Mouse (Mus musculus) telencephalon, adult 2 months (tissue): Measurements from ENCODE around the gene Slc4a8.
A peak's percentile ranks its signal among the peaks of the same experiment; 100 is the strongest.
"Not testable (repeated sequence)": the region's sequence is repeated elsewhere in the genome, so short reads cannot be mapped to it uniquely, and the experiment has no call there.

ENCODE experiments used
- DNase-seq: peaks from one replicate; pipeline ENCODE4 v3.0.0-alpha.2; 2011; ENCODE audit warnings: low read depth, low spot score

Slc4a8 gene

DNA sequence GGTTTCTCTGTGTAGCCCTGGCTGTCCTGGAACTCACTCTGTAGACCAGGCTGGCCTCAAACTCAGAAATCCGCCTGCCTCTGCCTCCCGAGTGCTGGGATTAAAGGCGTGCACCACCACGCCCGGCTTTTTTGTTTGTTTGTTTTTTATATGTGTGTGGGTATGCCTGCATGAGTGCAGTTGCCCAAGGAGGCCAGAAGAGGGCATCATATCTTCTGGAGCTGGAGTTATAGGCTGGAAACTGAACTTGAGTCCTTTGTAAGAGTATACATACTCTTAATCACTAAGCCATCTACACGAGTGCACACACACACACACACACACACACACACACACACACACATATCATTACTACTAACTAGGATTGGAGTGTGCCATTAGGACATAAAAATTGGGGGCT lies 12.3 kb downstream of the Slc4a8 start:
- DNase-seq: not testable (repeated sequence)

DNA sequence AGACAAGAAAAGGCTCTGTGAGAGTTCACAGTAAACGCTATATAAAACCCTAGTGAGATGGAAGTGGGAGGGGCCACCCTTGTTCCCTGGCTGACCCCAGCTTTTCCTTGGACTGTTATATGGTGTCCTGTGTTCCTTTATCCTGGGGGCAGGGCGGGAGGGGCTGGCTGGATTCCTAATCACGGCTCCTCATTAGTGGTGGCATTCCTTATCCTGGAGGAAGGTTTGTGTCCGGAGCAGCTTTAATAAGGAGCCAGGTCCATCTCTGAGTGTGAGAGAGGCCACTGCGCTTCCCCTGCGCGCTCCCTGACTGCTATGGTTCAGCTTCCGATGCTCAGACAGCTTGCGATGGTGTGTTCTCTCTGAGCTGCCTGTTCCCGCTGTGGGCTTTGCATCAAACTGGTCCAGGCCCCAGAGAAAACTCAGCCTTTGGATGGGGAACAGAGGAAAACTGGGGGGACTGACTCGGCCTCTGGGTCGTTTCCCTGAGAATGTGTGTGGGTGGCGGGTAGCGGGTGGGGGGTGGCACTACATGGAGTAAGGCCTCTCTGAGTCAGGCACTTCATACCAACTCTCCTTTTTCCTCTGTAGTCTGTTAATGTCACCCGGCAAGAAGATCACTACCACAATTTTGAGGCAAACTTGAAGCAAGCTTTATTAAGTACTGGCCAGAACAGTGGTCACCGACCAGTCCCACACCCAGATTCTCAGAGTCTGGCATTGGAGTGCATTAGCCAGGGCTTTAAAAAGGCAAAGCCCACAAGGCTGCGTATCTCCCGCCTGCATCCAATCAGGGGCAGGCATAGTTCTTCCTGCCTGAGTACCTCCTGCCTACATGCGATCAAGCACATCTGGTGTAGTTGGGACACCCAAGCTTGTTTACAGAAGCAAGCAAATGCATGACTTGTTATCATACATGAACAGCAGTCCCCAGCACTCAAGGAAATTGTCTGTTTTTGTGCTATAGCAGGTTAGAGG lies 13.9 kb downstream of the Slc4a8 start:
- DNase-seq: no peak

DNA sequence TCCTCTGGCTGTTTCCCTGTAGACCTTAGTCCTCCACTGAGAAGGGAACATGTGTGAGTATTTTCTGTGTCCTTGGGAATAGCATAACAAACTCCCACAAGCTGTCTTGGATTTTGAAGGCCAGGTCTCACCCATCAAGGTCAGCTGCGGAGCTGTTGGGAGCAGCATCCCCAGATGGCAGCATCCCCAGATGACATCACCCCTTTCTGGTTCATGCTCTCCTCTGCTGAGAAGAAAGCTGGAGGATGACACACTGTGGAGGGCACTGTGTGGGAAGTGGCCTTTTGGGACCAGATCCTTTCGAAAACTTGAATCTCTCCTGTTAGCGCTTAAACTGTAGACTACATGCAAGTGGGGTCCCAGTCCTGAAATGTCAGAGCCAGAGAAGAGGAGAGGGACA lies 14.9 kb downstream of the Slc4a8 start:
- no peak for DNase-seq

DNA sequence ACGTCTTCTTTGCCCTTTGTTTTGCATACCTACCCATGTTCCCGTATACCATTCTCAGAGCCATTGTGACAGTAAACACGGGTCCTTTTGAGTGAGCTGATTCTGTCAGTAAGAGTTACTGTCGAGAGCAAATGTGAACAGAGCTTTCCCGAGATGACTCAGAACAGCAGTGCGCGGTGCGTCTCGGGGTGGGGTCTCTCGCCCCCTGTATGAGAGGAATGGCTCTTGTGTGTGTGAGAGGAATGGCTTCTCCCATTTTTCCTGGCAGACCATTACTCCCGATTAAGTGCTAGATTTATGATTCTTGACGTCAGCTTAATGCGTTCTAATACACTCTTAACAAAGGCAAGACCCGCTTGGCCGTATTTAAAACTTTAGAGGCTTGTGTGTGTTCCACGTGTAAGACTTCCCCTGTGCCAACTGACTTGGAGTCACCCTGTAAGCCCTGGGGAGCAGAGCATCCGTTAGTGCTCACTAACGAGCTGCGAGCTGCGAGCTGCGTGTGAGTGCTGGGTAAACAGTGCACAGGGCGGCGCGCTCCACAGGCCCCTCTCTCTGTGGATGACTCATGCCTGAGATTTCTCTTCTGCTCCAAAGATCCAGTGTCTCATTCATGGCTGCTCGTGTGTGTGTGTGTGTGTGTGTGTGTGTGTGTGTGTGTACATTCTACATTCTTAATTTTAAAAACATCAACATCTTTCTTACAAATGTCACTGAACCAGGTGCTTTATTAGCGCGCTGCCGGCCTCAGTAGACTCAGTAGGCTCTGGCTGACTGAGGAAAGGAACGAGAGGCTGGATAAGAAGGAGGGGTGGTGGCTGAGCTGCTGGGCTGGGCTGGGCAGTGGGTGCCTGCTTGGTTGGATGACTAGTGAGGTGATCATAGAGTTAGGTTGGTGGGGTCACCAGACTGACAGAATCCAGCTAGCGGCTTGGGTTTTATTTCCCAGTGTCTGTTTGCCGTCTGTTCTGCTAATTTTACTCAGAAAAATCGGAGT lies 15.8 kb downstream of the Slc4a8 start:
- DNase-seq: no peak

DNA sequence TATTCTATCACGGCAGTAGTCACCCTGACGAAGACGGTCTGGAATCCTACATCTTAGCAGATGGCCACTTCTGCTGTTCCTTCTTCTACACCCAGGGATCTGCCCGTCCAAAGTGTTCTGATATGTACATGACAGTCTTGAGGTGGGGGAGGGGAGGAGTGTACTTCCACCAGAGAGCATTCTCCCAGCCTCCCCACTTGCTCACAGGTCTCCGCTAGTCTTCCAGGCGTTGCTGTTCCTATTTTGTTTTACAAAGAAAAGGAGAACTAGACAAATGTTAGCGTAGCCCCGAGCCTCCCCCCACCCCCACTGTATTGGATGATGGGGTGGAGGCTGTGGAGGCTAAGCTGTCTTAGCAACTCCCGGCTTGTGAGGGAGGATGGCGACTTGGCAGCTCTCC lies 18.3 kb downstream of the Slc4a8 start:
- DNase-seq: no peak

DNA sequence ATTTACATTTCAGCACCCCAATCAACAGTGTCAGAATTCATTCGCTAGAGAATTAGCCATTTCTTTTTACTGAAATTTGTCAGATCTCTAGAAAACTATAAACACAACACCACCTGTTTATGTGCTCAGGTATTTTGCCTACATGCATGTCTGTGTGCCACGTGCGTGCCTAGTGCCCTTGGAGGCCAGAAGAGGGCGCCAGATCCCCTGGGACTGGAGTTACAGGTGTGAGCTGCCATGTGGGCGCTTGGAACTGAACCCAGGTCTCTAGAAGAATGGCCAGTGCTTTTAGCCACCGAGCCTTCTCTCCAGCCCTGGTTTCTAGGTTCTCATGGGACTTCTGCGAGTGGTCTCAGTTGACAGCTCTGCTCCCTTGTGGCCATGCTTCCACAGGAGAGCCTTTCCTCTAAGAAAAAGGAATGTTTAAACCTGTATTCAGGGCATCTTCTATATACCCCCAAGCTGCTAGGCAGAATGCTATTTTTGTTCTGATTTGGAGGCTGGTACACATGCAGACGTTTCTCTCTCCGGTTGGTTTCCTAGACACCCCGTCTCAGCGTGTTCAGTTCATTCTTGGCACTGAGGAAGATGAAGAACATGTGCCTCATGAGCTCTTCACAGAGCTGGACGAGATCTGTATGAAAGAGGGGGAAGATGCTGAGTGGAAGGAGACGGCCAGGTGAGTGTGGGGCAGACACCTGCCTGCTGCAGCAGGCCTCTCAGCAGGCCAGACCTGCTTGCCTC lies 21.9 kb downstream of the Slc4a8 start:
- DNase-seq: no peak

DNA sequence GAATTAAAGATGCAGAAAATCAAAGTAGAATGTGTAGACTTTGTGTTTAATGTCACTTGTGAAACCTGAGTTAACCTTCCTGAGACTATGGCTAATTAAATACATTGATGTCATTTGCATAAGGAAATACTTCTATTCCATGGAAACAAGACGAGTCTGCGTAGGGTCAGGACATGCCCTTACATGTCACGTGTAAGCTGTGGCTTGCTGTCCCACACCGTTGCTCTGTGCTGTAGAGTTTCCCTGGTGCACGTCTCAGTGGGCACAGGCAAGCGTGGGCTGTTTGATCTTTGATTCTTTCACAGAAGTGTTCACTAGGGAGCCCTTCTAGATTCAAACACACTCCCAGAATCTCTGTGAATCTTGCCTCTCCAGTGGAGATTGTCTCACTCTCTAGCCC lies 28.7 kb downstream of the Slc4a8 start:
- no peak for DNase-seq

DNA sequence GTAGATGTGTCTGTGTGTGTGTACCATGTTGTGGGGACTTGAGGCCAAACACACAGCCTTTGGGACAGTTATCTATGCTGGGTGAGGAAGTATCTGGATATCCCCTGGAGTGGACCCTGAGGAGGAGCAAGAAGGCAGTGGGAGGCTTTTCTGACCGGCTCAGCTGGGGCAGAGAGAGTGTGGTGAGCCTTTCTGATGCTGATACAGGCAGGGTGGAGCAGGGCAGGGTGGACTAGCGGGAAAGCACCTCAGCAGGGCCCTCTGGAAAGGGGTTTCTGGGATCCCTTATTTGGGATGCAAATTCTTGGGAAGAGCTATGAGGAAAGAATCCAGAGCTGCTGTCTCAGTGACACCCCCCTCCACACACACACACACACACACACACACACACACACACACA lies 30.8 kb downstream of the Slc4a8 start:
- DNase-seq: no peak

DNA sequence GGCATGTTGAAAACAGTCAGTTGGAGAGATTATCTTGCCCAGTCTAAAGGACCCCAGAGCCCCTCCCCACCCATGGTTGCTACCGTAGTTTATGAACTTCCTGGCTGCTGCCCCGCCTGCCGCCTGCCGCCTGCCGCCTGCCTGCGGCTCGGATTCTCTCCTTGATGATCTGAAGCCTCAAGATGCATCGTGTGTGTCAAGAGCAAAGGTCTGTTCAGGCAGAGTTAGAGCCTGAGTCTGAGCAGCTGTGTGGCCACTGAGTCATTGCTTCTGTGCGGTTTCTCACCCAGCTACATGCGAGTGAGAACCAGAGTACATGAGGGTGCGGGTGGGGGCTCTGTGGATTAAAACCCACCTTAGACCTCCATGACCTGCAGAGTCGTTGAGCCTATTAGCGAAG lies 39.4 kb downstream of the Slc4a8 start:
- no peak for DNase-seq

DNA sequence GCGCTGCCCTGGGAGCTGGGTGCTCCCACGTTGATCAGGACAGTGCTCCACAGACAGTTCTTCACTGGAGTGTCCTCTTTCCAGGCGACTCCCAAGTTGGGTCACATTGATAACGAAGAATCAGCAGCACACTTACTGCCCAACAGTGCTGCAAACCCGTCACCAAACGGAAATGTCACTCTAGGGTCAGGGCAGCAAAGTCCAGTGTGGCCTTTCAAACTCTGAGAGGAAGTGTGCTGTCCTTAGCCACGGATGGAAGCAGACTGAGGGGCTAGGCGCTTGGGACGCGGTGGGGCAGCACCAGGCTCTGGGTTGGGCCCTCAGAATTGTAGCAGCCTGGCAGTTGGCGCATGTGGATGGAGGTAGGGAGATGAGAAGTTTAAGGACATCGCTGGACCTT lies 46.5 kb downstream of the Slc4a8 start:
- DNase-seq: no peak

DNA sequence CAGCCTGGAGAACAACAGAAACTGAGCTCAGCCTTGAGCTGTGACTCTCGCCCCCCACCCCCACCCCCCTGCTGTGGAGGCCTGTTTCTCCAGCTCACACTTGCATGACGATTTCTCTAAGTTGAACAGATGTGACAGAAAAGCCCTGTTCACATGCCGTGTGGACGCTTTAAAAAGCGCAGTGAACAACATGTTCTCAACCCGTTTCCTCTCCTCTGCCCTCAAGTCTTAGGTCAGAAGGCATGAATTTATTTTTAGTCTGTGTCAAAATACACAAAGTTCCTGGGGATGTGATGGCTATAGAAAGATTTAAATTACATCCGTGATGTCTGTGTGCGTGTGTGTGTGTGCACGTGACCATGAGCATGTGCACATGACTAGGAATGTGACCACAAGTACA lies 46.9 kb downstream of the Slc4a8 start:
- no peak for DNase-seq

DNA sequence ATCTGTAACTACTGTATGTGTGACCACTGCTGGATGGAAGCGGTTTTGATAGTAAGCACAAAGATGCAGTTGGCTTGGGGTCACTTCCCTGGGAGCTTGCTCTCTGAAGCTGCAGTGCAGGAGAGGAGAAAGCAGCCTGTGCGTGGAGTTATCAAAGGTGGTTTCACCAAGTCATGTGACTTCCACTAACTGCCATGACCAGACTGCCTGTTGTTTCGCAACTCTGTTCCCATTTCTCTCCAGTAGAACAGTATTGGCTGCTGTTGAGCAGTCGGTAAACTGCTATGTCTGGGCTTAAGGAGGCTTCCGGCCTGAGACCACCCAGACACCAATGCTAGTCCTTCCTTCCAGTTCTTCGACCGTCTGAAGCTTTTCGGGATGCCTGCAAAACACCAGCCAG lies 48.7 kb downstream of the Slc4a8 start:
- DNase-seq: no peak

DNA sequence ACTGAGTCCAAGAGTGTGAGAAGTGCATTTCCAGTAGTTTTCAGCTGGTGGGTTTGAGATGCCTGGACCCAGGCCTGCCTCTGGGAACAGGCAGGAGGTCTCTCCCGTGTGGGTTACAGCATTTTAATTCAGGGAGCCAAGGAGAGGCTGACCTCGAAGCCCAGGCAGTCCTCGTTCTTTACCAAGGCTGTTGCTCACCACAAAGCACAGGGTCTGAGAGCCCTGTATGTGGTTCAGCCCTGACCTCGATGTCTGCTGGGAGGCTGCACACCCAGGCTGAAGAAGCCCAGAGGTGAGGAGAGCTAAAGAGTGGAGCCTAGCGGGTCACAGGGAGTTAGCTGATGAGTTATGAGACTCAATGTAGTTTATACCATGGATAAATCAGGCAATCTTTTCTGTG lies 52.0 kb downstream of the Slc4a8 start:
- no peak for DNase-seq

DNA sequence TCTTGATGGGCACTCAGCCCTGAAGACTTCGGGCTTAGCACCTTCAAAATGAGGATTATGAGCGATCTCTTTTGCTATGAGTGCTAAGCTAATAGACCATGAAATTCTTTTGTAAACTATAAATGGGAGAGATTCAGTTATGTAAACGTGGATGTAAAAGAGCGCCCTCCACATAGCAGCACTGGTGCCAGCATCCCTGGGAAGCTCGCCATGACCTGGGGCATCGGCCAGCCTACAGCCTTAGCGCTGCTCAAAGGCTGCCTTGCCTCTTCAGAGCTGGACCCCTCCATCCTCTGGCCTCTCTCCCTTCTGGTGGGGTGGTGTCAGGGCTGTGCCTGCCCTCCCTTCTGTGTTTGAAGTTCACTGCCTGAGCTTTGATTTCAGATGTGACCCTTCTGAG lies 52.5 kb downstream of the Slc4a8 start:
- DNase-seq: no peak

DNA sequence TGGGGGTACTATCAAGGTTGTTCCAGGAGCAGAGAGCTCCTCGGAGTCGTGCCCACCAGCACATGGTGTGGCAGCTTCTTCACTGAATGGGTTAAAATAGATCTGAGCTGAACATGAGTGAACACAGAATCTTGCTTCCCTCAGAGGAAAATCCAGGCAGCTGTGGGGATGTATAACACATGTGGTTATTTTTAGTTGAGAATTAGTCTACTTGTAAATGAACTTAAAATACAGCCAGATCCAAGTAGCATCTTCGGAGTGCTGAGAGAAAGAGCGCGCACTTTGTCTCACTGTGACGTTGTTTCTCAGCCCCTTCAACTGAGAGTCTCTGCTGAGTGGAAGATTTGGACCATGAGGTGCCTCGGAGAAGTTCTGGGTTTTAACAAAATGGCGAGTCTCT lies 53.8 kb downstream of the Slc4a8 start:
- DNase-seq: no peak

DNA sequence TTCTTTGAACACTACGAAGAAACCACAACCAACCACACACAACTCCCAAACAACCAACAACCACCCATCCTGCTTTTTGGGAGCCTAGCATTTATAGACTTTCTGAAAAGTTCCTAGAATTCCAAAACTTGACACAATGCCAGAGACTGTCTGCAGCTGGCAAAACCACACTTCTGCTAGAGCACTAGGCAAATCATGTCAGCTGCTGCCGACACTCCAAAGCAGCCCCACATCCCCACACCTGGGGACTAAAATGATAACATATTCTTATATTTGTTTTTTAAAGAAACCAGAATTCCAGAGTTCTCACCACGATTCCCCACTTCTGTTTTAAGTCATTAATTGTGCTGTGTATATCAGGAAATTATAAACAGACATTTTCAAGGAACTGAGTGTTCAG lies 57.3 kb downstream of the Slc4a8 start:
- no peak for DNase-seq

DNA sequence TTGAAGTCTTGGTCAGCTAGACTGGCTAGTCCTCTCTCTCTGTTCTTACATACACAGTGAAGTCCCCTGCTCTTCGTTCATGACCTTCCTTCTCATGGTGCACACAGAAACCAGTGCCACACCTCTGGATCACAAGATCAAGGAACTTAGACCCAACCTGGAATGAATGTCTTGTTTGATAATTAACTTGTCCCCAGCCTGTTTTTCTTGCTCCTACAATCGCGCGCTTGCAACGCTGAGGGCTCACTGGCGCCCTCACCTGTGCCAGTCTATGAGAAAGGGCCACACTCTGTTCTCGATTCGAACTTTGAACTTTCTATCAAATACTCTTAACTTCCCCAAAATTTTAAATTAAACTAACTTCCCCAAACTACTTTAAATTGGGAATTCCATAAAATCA lies 60.3 kb downstream of the Slc4a8 start:
- no peak for DNase-seq

DNA sequence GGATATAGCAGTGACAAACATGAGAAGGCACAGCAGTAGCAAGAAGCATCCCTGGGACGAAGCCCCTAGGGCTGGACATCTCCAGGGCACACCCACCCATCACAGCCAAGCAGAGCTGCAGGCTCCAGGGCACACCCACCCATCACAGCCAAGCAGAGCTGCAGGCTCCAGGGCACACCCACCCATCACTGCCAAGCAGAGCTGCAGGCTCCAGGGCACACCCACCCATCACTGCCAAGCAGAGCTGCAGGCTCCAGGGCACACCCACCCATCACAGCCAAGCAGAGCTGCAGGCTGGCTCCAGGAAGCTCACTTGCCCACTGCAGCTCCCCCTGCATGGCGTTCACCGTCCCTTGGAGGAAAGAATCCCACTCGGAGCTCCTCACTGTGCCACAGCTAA lies 60.8 kb downstream of the Slc4a8 start:
- DNase-seq: not testable (repeated sequence)

DNA sequence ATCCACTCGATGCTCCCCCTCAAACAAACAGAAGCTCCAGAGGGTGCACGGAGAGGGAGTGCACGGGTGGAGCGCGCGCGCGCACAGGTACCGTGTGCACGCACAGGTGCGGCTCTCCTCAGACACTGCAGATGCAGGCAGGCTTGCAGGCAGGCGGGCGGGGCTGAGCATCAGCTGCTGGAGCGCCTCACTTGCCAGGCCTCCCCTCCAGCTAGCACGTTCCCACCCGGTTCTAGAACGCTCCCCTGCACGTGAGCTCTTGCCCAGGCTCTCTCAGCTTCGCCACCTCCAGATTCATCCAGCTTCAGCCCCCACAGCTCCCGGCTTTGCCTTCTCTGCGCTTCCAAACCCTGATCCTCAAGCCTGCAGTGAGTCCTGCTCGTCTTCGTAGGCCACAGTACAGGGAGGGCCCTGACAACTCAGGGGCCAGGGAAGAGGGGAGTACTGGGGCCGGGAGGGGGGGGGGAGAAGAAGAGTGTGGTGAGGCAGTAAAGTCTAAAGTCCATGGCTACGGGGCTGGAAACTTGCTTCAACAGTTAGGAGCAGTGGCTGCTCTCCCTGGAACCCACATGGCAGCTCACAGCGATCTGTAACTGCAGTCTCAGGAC lies 63.8 kb downstream of the Slc4a8 start:
- peak; percentile 90 for DNase-seq

DNA sequence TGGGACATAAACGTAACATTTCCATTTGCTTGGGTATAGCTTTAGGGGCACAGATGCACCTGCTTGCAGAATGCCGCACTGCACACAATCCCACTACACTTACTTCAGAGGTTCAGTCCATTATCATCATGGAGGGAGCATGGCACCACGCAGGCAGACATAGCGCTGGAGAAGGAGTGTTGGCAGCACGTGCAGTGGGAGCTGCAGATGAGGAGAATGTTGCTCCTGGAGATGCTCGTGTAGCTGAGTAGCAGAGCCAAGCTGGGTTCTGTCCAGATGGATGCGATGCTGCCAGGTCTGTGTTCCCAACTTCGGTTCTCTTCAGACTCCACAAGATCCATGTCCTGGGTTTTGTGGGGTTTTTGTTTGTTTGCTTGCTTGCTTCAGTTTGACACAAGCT lies 64.5 kb downstream of the Slc4a8 start:
- no peak for DNase-seq

DNA sequence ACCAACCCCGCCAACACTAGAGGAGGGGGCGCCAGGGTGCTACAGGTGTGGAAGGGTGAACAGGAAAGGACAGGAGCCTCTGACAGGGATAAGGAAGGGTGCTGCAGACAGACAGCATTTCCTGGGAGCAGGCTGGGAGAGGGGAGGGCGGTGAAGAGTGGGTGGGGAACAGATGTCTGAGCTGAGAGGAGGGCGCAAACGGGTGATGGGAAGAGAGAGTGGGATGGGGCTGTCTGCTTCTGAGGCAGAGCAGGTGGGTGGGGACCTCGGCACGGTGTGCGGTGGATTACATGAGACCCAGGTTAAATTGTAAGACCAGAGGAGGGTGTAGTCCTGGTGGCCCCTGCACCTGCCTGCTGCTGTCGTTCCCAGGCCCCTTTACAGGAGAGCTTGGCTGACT lies 68.2 kb downstream of the Slc4a8 start:
- DNase-seq: peak; percentile 85
